Mouse (Mus musculus) liver, embryonic 16.5 days (tissue): ENCODE data around the gene Lrch3. TPM values are rescaled to one million over a fixed set of nuclear protein-coding genes. Genes with fewer than 3 reads are reported as not detected.
A peak's percentile ranks its signal among the peaks of the same experiment; 100 is the strongest.
"Not testable (repeated sequence)": the region's sequence is repeated elsewhere in the genome, so short reads cannot be mapped to it uniquely, and the experiment has no call there.

Source experiments
- ATAC-seq: fragments of 200-750 bp; cut with Nextera tagmentation; 2 replicates; pipeline ENCODE4 v1.8.0; 2017; ENCODE audit warnings: low read depth, mild to moderate bottlenecking, moderate number of reproducible peaks, moderate library complexity
- H3K27ac ChIP-seq: fragments of 300-500 bp; sonication (generic); 2 replicates; pipeline ENCODE4 v1.5.1; 2014; ENCODE audit warnings: mild to moderate bottlenecking, low read length
- H3K27me3 ChIP-seq: fragments of 300-500 bp; sonication (generic); 2 replicates; pipeline ENCODE4 v1.6.1; 2014; ENCODE audit warnings: low read depth, low read length, mixed read lengths; ENCODE audit not compliant: control insufficient read depth, insufficient read depth
- H3K36me3 ChIP-seq: fragments of 300-500 bp; sonication (generic); 2 replicates; pipeline ENCODE4 v1.6.1; 2014; ENCODE audit warnings: mild to moderate bottlenecking; ENCODE audit not compliant: control insufficient read depth, insufficient read depth
- H3K4me1 ChIP-seq: fragments of 300-500 bp; sonication (generic); 2 replicates; pipeline ENCODE4 v1.6.1; 2014; ENCODE audit warnings: low read depth, low read length, mixed read lengths; ENCODE audit not compliant: control insufficient read depth
- H3K4me2 ChIP-seq: fragments of 300-500 bp; sonication (generic); 2 replicates; pipeline ENCODE4 v1.6.1; 2014; ENCODE audit warnings: low read depth, low read length, mixed read lengths
- H3K4me3 ChIP-seq: fragments of 300-500 bp; sonication (generic); 2 replicates; pipeline ENCODE4 v1.5.1; 2014; ENCODE audit warnings: low read depth, mild to moderate bottlenecking, low read length
- H3K9ac ChIP-seq: fragments of 300-500 bp; sonication (generic); 2 replicates; pipeline ENCODE4 v1.6.1; 2014; ENCODE audit warnings: low read depth, low read length
- H3K9me3 ChIP-seq: fragments of 300-500 bp; sonication (generic); replicated peaks from 2 replicates; pipeline ENCODE4 v1.6.1; 2016; ENCODE audit warnings: low read length; ENCODE audit not compliant: control insufficient read depth
- WGBS: fragments of 180-500 bp; shearing (Covaris S2); extraction: QIAGEN DNeasy Blood & Tissue Kit; methylation state at CpG from one replicate; pipeline ENCODE4 v1.1.7; 2014; ENCODE audit not compliant: insufficient replicate concordance; 5-methylcytosine and 5-hydroxymethylcytosine counted together
- polyA plus RNA-seq: library from polyadenylated mRNA; unstranded; fragments of >200 nt; fragmentation: Nextera tagmentation; extraction: Ambion mirVana; gene quantifications from 2 replicates; pipeline ENCODE4 v1.2.1, GENCODE M21; 2015

Lrch3 gene
- polyA plus RNA-seq, 1 experiment from 2014 or later: 5.1 TPM

GRCm38 (mm10) chr16:33058033-33058432, 144.1 kb downstream of the Lrch3 start:
- no peaks in the 10 kb centered on the region for H3K27me3 ChIP-seq
- H3K27ac ChIP-seq: no peak overlapping the region
- H3K9me3 ChIP-seq: no peaks in the 10 kb centered on the region
- H3K9ac ChIP-seq: peak overlapping the region; percentile 47; the same call in 1 of the 2 replicates
- WGBS: 76% methylated on average over 16 of the region's 16 CpGs
- ATAC-seq: no peak
- peak overlapping the region; percentile 88 for H3K4me2 ChIP-seq
- peaks cover 22% of the 10 kb centered on the region for H3K36me3 ChIP-seq
- H3K4me1 ChIP-seq: peaks cover 31% of the 10 kb centered on the region
- peak overlapping the region; percentile 11; the same call in 1 of the 2 replicates for H3K4me3 ChIP-seq

- Histone ChIP-seq H3K36me3 (peaks cover 22% of the 10 kb centered on the region), H3K4me2 (peak overlapping the region; percentile 88), H3K4me1 (peaks cover 37% of the 10 kb centered on the region)
- WGBS: 71% methylated on average over 9 of the region's 9 CpGs
- not testable (repeated sequence) for H3K9me3 ChIP-seq, ATAC-seq, H3K9ac ChIP-seq, H3K27me3 ChIP-seq, H3K4me3 ChIP-seq, H3K27ac ChIP-seq
Measured at GRCm38 (mm10) chr16:33058656-33059055, 144.8 kb downstream of the Lrch3 start.

GRCm38 (mm10) chr16:33059471-33059870, 145.6 kb downstream of the Lrch3 start:
- Histone ChIP-seq H3K4me1 (peaks cover 41% of the 10 kb centered on the region), H3K9me3 (no peaks in the 10 kb centered on the region), H3K36me3 (peaks cover 22% of the 10 kb centered on the region), H3K4me2 (no peak overlapping the region), H3K9ac (no peak overlapping the region), H3K27ac (no peak overlapping the region), H3K4me3 (no peak overlapping the region), H3K27me3 (no peaks in the 10 kb centered on the region)
- ATAC-seq: no peak
- WGBS: 84% methylated on average over 1 of the region's 1 CpGs

GRCm38 (mm10) chr16:33060926-33061325, 147.0 kb downstream of the Lrch3 start:
- WGBS: 81% methylated on average over 2 of the region's 2 CpGs
- H3K4me1 ChIP-seq: peaks cover 36% of the 10 kb centered on the region
- no peak overlapping the region for H3K9ac ChIP-seq
- H3K36me3 ChIP-seq: peaks cover 22% of the 10 kb centered on the region
- no peaks in the 10 kb centered on the region for H3K9me3 ChIP-seq
- no peak for ATAC-seq
- H3K4me2 ChIP-seq: no peak overlapping the region
- no peak overlapping the region for H3K27ac ChIP-seq
- H3K27me3 ChIP-seq: no peaks in the 10 kb centered on the region
- H3K4me3 ChIP-seq: no peak overlapping the region

- H3K4me3 ChIP-seq: peak overlapping the region; percentile 84
- H3K9me3 ChIP-seq: no peaks in the 10 kb centered on the region
- no peak for ATAC-seq
- WGBS: 32% methylated on average over 11 of the region's 11 CpGs
- H3K4me1 ChIP-seq: peaks cover 36% of the 10 kb centered on the region
- H3K27me3 ChIP-seq: no peaks in the 10 kb centered on the region
- peak overlapping the region; percentile 82 for H3K27ac ChIP-seq
- H3K36me3 ChIP-seq: peaks cover 22% of the 10 kb centered on the region
- peak overlapping the region; percentile 82 for H3K4me2 ChIP-seq
- H3K9ac ChIP-seq: peak overlapping the region; percentile 70
Measured at GRCm38 (mm10) chr16:33061400-33061799, 147.5 kb downstream of the Lrch3 start.

- ATAC-seq: peak; percentile 96
- Histone ChIP-seq H3K27ac (peak within 1 kb of the TSS; percentile 82), H3K4me3 (peak within 1 kb of the TSS; percentile 84), H3K9me3 (no peaks in the 10 kb centered on the region), H3K4me2 (peak within 1 kb of the TSS; percentile 82), H3K36me3 (peaks cover 22% of the 10 kb centered on the region), H3K4me1 (peaks cover 36% of the 10 kb centered on the region), H3K27me3 (no peaks in the 10 kb centered on the region), H3K9ac (peak within 1 kb of the TSS; percentile 70)
- under 1% methylated on average over 64 of the region's 64 CpGs for WGBS
Measured at GRCm38 (mm10) chr16:33062024-33062681, 148.3 kb downstream of the Lrch3 start, which contains the start of gene Lmln. Lmln (plus strand) TSS chr16:33062521.

GRCm38 (mm10) chr16:33062682-33063131, 148.8 kb downstream of the Lrch3 start:
- Histone ChIP-seq H3K27me3 (no peaks in the 10 kb centered on the region), H3K4me2 (peak overlapping the region; percentile 82), H3K4me3 (peak overlapping the region; percentile 84), H3K27ac (peak overlapping the region; percentile 18; the same call in 1 of the 2 replicates), H3K9me3 (no peaks in the 10 kb centered on the region), H3K9ac (peak overlapping the region; percentile 70), H3K36me3 (peaks cover 22% of the 10 kb centered on the region), H3K4me1 (peaks cover 36% of the 10 kb centered on the region)
- ATAC-seq: peak; percentile 71
- WGBS: under 1% methylated on average over 34 of the region's 35 CpGs

GRCm38 (mm10) chr16:33063267-33063666, 149.4 kb downstream of the Lrch3 start:
- WGBS: 13% methylated on average over 7 of the region's 7 CpGs
- Histone ChIP-seq H3K9ac (peak overlapping the region; percentile 70), H3K4me1 (peaks cover 31% of the 10 kb centered on the region), H3K4me3 (peak overlapping the region; percentile 84), H3K4me2 (peak overlapping the region; percentile 82), H3K27ac (peak overlapping the region; percentile 18; the same call in 1 of the 2 replicates), H3K9me3 (no peaks in the 10 kb centered on the region), H3K36me3 (peaks cover 19% of the 10 kb centered on the region), H3K27me3 (no peaks in the 10 kb centered on the region)
- ATAC-seq: no peak

GRCm38 (mm10) chr16:33064636-33065035, 150.7 kb downstream of the Lrch3 start:
- H3K4me3 ChIP-seq: no peak overlapping the region
- peaks cover 9% of the 10 kb centered on the region for H3K36me3 ChIP-seq
- 66% methylated on average over 9 of the region's 9 CpGs for WGBS
- no peak overlapping the region for H3K9ac ChIP-seq
- H3K27ac ChIP-seq: no peak overlapping the region
- no peak overlapping the region for H3K4me2 ChIP-seq
- H3K4me1 ChIP-seq: peaks cover 20% of the 10 kb centered on the region
- H3K27me3 ChIP-seq: no peaks in the 10 kb centered on the region
- no peaks in the 10 kb centered on the region for H3K9me3 ChIP-seq
- ATAC-seq: no peak
